Comparison of ENCODE assay signal across 19 mouse cellular contexts in genomic region chr8:125961790-125962189, GRCm38 (mm10). TPM values are rescaled to one million over a fixed set of nuclear protein-coding genes. Genes with fewer than 3 reads are reported as not detected.
DNase-seq lines count a peak whose midpoint lies in the region; ATAC-seq and TF ChIP-seq lines count a peak whose summit lies in the region.
"Had no signal": no experiment of that assay in that cellular context is flagged by ENCODE, and none has a peak within 500 bp of the region (broad histone marks: within the 10 kb centered on the region; RNA-seq: fewer than 3 reads in every experiment).

No protein-coding gene starts in this region.

- no peaks in the 10 kb centered on the region for H3K36me3 ChIP-seq in forebrain, embryonic 14.5 days (ENCODE audit: control insufficient read depth, insufficient read depth, low read length)
- H3K36me3 ChIP-seq in forebrain, postnatal 0 days (ENCODE audit: insufficient read depth) = no peaks in the 10 kb centered on the region
- H3K36me3 ChIP-seq in midbrain, postnatal 0 days (ENCODE audit: insufficient read depth, low read length) = no peaks in the 10 kb centered on the region
- no peaks in the 10 kb centered on the region for H3K36me3 ChIP-seq in midbrain, embryonic 13.5 days
- H3K36me3 ChIP-seq: embryonic facial prominence, embryonic 12.5 days; heart, embryonic 12.5 days; hindbrain, embryonic 10.5 days; hindbrain, embryonic 15.5 days had no signal

- H3K27ac ChIP-seq in forebrain, embryonic 14.5 days (ENCODE audit: low read depth, low read length) = no peak overlapping the region
- no peak overlapping the region for H3K27ac ChIP-seq in forebrain, postnatal 0 days (ENCODE audit: low read depth, low read length)
- no peak overlapping the region for H3K27ac ChIP-seq in midbrain, postnatal 0 days (ENCODE audit: low read depth, low read length)
- H3K27ac ChIP-seq in midbrain, embryonic 13.5 days = no peak overlapping the region
- H3K27ac ChIP-seq: embryonic facial prominence, embryonic 12.5 days; hindbrain, embryonic 10.5 days; hindbrain, embryonic 15.5 days had no signal

- H3K9me3 ChIP-seq in forebrain, embryonic 14.5 days (replicated peaks; ENCODE audit: control insufficient read depth, low read length) = peaks cover 4% of the 10 kb centered on the region; the same call in 1 of the 2 replicates
- peaks cover 8% of the 10 kb centered on the region; the same call in 1 of the 2 replicates for H3K9me3 ChIP-seq in forebrain, postnatal 0 days (ENCODE audit: low read length)
- peaks cover 5% of the 10 kb centered on the region; the same call in 1 of the 2 replicates for H3K9me3 ChIP-seq in midbrain, postnatal 0 days (ENCODE audit: low read length)
- H3K9me3 ChIP-seq in midbrain, embryonic 13.5 days = peaks cover 11% of the 10 kb centered on the region; the same call in 1 of the 2 replicates
- H3K9me3 ChIP-seq: hindbrain, embryonic 15.5 days had no signal

- no peak overlapping the region for H3K4me3 ChIP-seq in forebrain, embryonic 14.5 days (ENCODE audit: low read depth, low read length)
- H3K4me3 ChIP-seq in forebrain, postnatal 0 days (ENCODE audit: low read depth, low read length) = no peak overlapping the region
- no peak overlapping the region for H3K4me3 ChIP-seq in midbrain, postnatal 0 days (ENCODE audit: low read depth, low read length)
- no peak overlapping the region for H3K4me3 ChIP-seq in midbrain, embryonic 13.5 days (replicated peaks)
- H3K4me3 ChIP-seq: embryonic facial prominence, embryonic 12.5 days; heart, embryonic 12.5 days; hindbrain, embryonic 10.5 days; hindbrain, embryonic 15.5 days had no signal

- WGBS in forebrain, embryonic 14.5 days = 28% methylated on average over 6 of the region's 6 CpGs
- WGBS in forebrain, postnatal 0 days = 30% methylated on average over 6 of the region's 6 CpGs
- WGBS in midbrain, postnatal 0 days = 77% methylated on average over 6 of the region's 6 CpGs
- 74% methylated on average over 6 of the region's 6 CpGs for WGBS in midbrain, embryonic 13.5 days

- H3K27me3 ChIP-seq in forebrain, embryonic 14.5 days (replicated peaks; ENCODE audit: control insufficient read depth, insufficient read depth, low read length) = no peaks in the 10 kb centered on the region
- no peaks in the 10 kb centered on the region; the same call in 1 of the 2 replicates for H3K27me3 ChIP-seq in forebrain, postnatal 0 days (ENCODE audit: insufficient read depth, low read length)
- H3K27me3 ChIP-seq in midbrain, postnatal 0 days (ENCODE audit: insufficient read depth, low read length) = peaks cover 7% of the 10 kb centered on the region; the same call in 1 of the 2 replicates
- peaks cover 11% of the 10 kb centered on the region; the same call in 1 of the 2 replicates for H3K27me3 ChIP-seq in midbrain, embryonic 13.5 days
- H3K27me3 ChIP-seq: hindbrain, embryonic 15.5 days; Patski had no signal

- ATAC-seq in forebrain, embryonic 14.5 days = no peak
- ATAC-seq in forebrain, postnatal 0 days = no peak
- ATAC-seq in midbrain, postnatal 0 days (ENCODE audit: low FRiP score) = no peak
- no peak for ATAC-seq in midbrain, embryonic 13.5 days
- ATAC-seq: activated CD4-positive, CD25-positive, alpha-beta regulatory T cell, adult 4 months; forebrain, embryonic 16.5 days; Patski had no signal

- peak; percentile 58 for DNase-seq in forebrain, embryonic 14.5 days (ENCODE audit: low spot score)
- no peak for DNase-seq in forebrain, postnatal 0 days
- peak; percentile 70 for DNase-seq in midbrain, postnatal 0 days (ENCODE audit: low spot score)
- DNase-seq in brain, embryonic 14.5 days (ENCODE audit: low read depth) = peak; percentile 61
- no peak for DNase-seq in heart, adult 18-20 months
- DNase-seq in right cerebral cortex, adult 2 months (ENCODE audit: low spot score in 2 of 2) = no peak
- DNase-seq: adrenal gland, postnatal 14 days; cerebellum, postnatal 25 days; gastrocnemius, postnatal 14 days had no signal

- H3K9ac ChIP-seq in forebrain, embryonic 14.5 days (ENCODE audit: low read length) = no peak overlapping the region
- H3K9ac ChIP-seq in forebrain, postnatal 0 days = no peak overlapping the region
- no peak overlapping the region for H3K9ac ChIP-seq in midbrain, postnatal 0 days (replicated peaks; ENCODE audit: low read length, poor library complexity, severe bottlenecking)
- no peak overlapping the region for H3K9ac ChIP-seq in midbrain, embryonic 13.5 days (replicated peaks)
- H3K9ac ChIP-seq: embryonic facial prominence, embryonic 12.5 days; heart, embryonic 12.5 days; hindbrain, embryonic 15.5 days had no signal

- no peak for TF ChIP-seq POLR2A in brain, embryonic 14.5 days (IDR thresholded peaks at IDR 0.05; ENCODE audit: borderline replicate concordance, extremely low read depth, insufficient read depth, insufficient read length, poor library complexity, severe bottlenecking)

- no peak overlapping the region for H3K4me2 ChIP-seq in forebrain, embryonic 14.5 days (ENCODE audit: low read length)
- no peak overlapping the region for H3K4me2 ChIP-seq in forebrain, postnatal 0 days (ENCODE audit: low read depth)
- H3K4me2 ChIP-seq in midbrain, postnatal 0 days (ENCODE audit: low read depth, low read length, poor library complexity, severe bottlenecking) = no peak overlapping the region
- no peak overlapping the region for H3K4me2 ChIP-seq in midbrain, embryonic 13.5 days (replicated peaks)
- H3K4me2 ChIP-seq: embryonic facial prominence, embryonic 12.5 days; heart, embryonic 12.5 days; hindbrain, embryonic 15.5 days had no signal

- H3K4me1 ChIP-seq in forebrain, embryonic 14.5 days (ENCODE audit: control insufficient read depth, insufficient read depth, low read length) = peaks cover 2% of the 10 kb centered on the region; the same call in 1 of the 2 replicates
- H3K4me1 ChIP-seq in forebrain, postnatal 0 days (ENCODE audit: insufficient read depth) = no peaks in the 10 kb centered on the region
- H3K4me1 ChIP-seq in midbrain, postnatal 0 days (ENCODE audit: insufficient read depth, low read length) = no peaks in the 10 kb centered on the region; the same call in 1 of the 2 replicates
- H3K4me1 ChIP-seq in midbrain, embryonic 13.5 days (replicated peaks) = peaks cover 9% of the 10 kb centered on the region

- no peak for TF ChIP-seq CTCF in forebrain, postnatal 0 days (IDR thresholded peaks at IDR 0.05; ENCODE audit: low read depth)
- no peak for TF ChIP-seq CTCF in midbrain, postnatal 0 days (IDR thresholded peaks at IDR 0.05)
- TF ChIP-seq CTCF in brain, embryonic 14.5 days (IDR thresholded peaks at IDR 0.05; ENCODE audit: borderline replicate concordance, extremely low read depth, insufficient read depth, insufficient read length) = no peak

RNA-seq across cellular contexts. Expression of gene Kcnk1, which starts 33.2 kb away (rescaled TPM):
- 11.9 and 16.1 TPM in 2 replicates for polyA plus RNA-seq in forebrain, embryonic 14.5 days (2014; fragmentation: Nextera tagmentation; extraction: Ambion mirVana)
- total RNA-seq in forebrain, postnatal 0 days (2014; rRNA removed) = 43.6 and 43.9 TPM in 2 replicates
- polyA plus RNA-seq in forebrain, postnatal 0 days (2015; fragmentation: Nextera tagmentation; extraction: Ambion mirVana) = 32.3 and 38.8 TPM in 2 replicates
- total RNA-seq in midbrain, postnatal 0 days (2014; rRNA removed) = 35.7 and 52.1 TPM in 2 replicates
- polyA plus RNA-seq in midbrain, postnatal 0 days (2015; fragmentation: Nextera tagmentation; extraction: Ambion mirVana) = 24.1 and 25.1 TPM in 2 replicates
- 6.8 and 8.2 TPM in 2 replicates for polyA plus RNA-seq in midbrain, embryonic 13.5 days (2015; fragmentation: Nextera tagmentation; extraction: Ambion mirVana)
- 9.3 and 11.3 TPM in 2 replicates for polyA plus RNA-seq in brain, embryonic 14.5 days (2012; rRNA removed)
- 1 to 10 TPM in 1 of 2 experiments, under 1 TPM in 1; 0.45 to 1.0 TPM for total RNA-seq in heart, adult 18-20 months (2021)
- total RNA-seq: MEL had no signal
- polyA plus RNA-seq: activated CD4-positive, CD25-positive, alpha-beta regulatory T cell, adult 4 months; C2C12 had no signal

RNA-seq across cellular contexts. Expression of gene Map3k21, which starts 51.5 kb away (rescaled TPM):
- 0.17 and 0.35 TPM in 2 replicates for polyA plus RNA-seq in forebrain, embryonic 14.5 days (2014; fragmentation: Nextera tagmentation; extraction: Ambion mirVana)
- total RNA-seq in forebrain, postnatal 0 days (2014; rRNA removed) = 2.3 and 3.2 TPM in 2 replicates
- 0.49 and 0.85 TPM in 2 replicates for polyA plus RNA-seq in forebrain, postnatal 0 days (2015; fragmentation: Nextera tagmentation; extraction: Ambion mirVana)
- total RNA-seq in midbrain, postnatal 0 days (2014; rRNA removed) = 2.8 and 3.5 TPM in 2 replicates
- 0.85 and 0.98 TPM in 2 replicates for polyA plus RNA-seq in midbrain, postnatal 0 days (2015; fragmentation: Nextera tagmentation; extraction: Ambion mirVana)
- polyA plus RNA-seq in midbrain, embryonic 13.5 days (2015; fragmentation: Nextera tagmentation; extraction: Ambion mirVana) = 0.13 and 0.16 TPM in 2 replicates
- polyA plus RNA-seq in brain, embryonic 14.5 days (2012; rRNA removed) = 0.49 and 0.82 TPM in 2 replicates
- total RNA-seq in heart, adult 18-20 months (2021) = under 1 TPM; 0.67 to 0.89 TPM
- total RNA-seq: MEL had no signal
- polyA plus RNA-seq: activated CD4-positive, CD25-positive, alpha-beta regulatory T cell, adult 4 months; C2C12 had no signal

Comparison
In these comparisons a context has a peak if more than half of its experiments do, and no peak if none do; other contexts are left out.
1. DNase-seq: peak in forebrain, embryonic 14.5 days (single experiment), midbrain, postnatal 0 days (single experiment) and brain, embryonic 14.5 days (single experiment); none in forebrain, postnatal 0 days (single experiment), heart, adult 18-20 months (0 of 2) and right cerebral cortex, adult 2 months (0 of 2).